Mouse (Mus musculus) megakaryocyte-erythroid progenitor cell, adult 5-6 weeks (primary cell): ENCODE results near the gene P2ry6. TPM values are rescaled to one million over a fixed set of nuclear protein-coding genes. Genes with fewer than 3 reads are reported as not detected.

ENCODE experiments used
- ATAC-seq: replicated peaks from 2 replicates; pipeline ENCODE4 v1.8.0; 2016; ENCODE audit warnings: mild to moderate bottlenecking, inconsistent platforms; ENCODE audit not compliant: severe bottlenecking, poor library complexity, low FRiP score, low TSS enrichment
- total RNA-seq, 2 experiments: library from RNA; stranded (forward) in 1 of 2; stranded (reverse) in 1 of 2; fragments of 200-1000, 215-1000 nt in 1 of 2; fragments of >200 nt in 1 of 2; fragmentation: Nextera tagmentation in 1 of 2; gene quantifications; 2 replicates each; pipeline ENCODE4 v1.2.3; 2014 to 2017

The P2ry6 gene
- total RNA-seq, 2 experiments from 2014 or later = not detected

DNA sequence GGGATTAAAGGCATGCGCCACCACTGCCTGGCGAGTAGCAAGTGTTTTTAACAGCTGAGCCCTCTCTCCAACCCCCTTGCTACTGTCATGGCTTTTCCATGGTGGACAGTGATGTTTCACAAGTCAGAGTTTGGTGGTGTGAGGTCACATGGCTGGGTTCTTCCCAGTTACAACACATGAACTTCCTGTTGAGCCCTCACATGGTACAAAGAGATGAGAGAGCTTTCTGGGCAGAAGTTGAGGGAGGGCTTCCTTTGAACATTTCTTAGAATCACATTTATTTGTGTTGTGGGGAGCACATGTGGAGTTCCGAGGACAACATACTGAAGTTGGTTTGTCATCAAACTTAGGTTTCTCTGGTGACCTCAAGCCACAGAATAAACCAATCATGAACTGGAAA lies 17.5 kb upstream of the P2ry6 start:
- no peak for ATAC-seq

- no peak for ATAC-seq
Measured at GRCm38 (mm10) chr7:100990636-100991311, 16.3 kb upstream of the P2ry6 start.

GRCm38 (mm10) chr7:100988092-100988491 lies 13.6 kb upstream of the P2ry6 start:
- peak; percentile 79; the same call in 1 of the 2 replicates for ATAC-seq

DNA sequence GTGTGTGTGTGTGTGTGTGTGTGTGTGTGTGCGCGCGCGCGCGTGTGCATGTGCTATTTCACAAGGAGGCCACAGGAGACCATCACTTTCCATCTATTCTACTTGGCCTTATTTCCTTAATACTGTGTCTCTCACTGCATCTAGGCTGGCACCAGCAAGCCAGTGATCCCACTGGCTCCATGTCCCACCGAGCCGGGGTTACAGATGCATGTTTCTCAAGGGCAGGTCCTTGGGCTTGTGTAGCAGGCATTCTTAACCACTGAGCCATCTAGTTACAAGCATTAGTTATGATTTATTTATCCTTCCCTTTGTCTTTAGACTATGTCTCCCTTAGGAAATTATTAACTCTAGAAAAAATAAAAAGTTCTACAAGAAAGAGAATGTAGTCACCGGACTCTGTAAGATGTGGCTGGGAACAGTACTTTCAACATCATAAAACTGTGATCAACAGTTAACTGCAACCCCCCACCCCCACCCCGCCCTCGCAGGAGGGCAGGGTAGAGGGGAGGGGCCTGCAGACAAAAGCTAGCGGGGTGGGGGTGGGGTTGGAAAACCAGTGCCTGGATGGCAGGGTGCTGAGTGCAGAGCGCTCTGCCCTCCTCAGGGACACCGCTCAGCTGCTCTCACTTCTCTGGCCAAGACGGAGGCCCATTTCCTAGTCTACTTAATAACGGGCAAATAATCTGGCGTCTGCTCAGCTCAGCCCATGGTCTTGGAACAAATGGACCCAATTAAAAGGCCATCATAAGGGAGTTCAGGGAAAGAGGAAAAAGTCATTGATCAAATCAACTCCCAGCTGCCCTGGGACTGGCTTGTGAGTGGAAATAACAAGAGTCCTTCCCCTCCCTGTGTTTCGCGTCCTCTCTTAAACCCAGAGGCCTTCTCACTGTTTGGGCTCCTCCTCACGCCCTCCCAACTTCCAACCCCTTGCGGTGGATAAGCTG lies 10.3 kb upstream of the P2ry6 start:
- ATAC-seq = no peak

- ATAC-seq = no peak
Measured at GRCm38 (mm10) chr7:100979175-100979574, 4.7 kb upstream of the P2ry6 start.

DNA sequence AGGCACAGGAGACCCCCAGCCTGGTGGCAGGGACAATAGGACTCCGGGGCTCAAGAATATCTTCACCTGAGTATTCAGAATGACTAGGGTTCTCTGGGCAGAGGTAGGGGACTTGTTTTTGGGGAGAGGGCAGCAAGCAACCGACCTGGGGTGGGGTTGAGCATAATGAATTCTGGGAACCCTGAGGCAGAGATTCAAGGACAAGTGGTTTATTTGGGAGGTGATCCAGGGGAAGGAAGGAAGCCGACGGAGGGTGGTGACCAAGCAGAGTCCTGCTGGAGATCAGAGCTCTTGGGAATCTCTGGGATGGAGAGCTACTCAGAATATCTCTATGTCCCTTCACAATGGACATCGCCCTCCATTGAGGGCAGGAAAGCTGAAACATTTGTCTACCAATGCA lies 3.7 kb upstream of the P2ry6 start:
- ATAC-seq = no peak

GRCm38 (mm10) chr7:100972875-100973274 lies 1.6 kb downstream of the P2ry6 start:
- ATAC-seq = no peak

DNA sequence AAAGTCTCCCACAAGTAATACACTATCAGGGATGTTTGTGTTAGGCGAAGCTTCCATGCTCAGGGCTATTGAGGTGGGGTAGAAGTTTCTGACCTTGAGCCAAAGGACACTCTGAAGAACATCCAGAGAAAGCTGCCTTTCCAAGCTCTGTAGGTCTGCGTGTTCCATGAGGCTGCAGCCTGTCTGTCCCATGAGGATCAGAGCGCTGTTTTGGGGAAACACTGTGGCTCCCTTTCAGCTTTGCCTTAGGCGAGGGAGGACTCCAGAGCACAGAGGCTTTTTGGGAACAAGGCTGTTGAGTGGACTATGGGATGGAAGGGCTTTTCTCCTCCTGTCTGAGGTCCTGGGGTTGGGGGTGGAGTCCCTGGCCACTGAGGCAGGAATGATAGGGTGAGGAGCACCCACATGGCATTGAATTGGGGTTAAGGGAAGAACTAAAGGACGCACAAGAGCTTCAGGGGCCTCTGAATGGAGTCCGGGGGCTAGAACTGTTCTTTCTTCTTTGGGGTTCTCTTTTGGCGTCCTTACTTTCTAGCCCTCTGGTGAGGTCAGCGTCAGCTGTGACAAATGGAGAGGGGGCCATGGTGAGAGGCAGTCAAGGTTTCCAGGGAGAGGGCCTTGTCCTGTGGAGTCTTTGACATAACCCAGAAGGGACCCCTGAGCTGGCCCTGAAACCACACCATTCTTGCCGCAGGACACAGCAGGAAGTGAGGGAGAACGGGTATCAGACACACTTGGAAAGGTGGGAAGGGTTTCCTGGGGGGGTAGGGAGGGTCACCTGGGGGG lies 5.4 kb downstream of the P2ry6 start:
- no peak for ATAC-seq

- no peak for ATAC-seq
Measured at GRCm38 (mm10) chr7:100968376-100968775, 6.1 kb downstream of the P2ry6 start.

GRCm38 (mm10) chr7:100967850-100968249 lies 6.6 kb downstream of the P2ry6 start:
- no peak for ATAC-seq

DNA sequence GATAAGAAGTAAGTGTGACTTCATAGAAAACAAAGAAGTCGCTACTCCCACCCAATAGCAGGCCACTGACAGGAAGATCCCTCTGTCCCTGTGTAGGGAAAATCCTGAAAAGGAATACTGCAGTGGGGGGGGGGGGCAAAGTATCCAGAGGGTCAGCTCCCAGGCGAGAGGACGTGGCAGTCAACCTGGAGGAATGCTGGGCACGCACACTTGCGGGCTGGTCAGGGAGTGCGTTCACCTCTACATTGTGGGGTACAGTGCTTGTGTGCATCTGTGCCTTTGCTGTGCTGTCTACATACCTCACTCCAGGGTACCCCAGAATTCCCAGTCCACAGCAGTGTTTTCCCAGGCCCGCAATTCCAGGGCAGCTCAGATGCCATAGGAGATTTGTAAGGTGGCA lies 8.4 kb downstream of the P2ry6 start:
- no peak for ATAC-seq

DNA sequence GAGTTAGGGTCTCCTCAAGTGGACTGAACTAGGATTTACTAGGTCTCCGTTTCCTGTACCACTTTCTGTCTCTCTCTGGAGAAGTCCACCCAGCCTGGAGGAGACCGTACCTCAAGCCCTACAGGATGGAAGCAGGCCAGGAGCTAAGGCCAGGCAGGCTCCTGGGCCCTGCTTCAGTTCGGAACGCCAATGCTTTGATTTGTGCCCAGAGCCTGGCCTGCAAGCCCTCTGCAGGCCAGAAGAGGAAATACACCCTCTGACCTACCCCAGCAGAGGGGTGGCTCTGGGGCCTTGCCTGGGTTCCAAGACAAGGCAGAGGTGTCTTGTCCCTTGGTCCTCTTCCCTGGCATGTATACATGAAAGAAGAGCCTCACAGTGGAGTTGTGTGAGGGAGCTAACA lies 9.4 kb downstream of the P2ry6 start:
- peak; percentile 52; the same call in 1 of the 2 replicates for ATAC-seq

- no peak for ATAC-seq
Measured at GRCm38 (mm10) chr7:100964242-100964641, 10.2 kb downstream of the P2ry6 start.

- no peak for ATAC-seq
Measured at GRCm38 (mm10) chr7:100963381-100963780, 11.1 kb downstream of the P2ry6 start.

GRCm38 (mm10) chr7:100961146-100961545 lies 13.3 kb downstream of the P2ry6 start:
- ATAC-seq = no peak

DNA sequence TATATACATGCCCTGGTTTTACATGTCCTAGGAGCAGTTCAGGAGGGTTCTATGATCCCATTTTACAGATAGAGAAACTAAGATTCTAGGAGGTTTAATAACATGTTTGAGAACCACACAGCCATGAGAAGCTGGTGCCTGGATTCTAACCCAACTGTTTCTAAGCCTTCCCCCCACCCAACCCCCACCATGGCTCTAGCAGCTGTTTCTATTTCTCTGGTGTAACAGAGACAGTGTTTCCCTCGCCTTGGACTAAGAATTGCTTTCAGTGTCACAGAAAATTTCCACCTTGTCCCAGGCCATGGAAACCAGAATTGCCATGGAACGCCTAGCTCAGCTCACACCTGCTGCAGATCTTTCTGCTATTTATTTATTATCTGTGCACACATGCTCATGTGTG lies 14.0 kb downstream of the P2ry6 start:
- ATAC-seq = no peak

DNA sequence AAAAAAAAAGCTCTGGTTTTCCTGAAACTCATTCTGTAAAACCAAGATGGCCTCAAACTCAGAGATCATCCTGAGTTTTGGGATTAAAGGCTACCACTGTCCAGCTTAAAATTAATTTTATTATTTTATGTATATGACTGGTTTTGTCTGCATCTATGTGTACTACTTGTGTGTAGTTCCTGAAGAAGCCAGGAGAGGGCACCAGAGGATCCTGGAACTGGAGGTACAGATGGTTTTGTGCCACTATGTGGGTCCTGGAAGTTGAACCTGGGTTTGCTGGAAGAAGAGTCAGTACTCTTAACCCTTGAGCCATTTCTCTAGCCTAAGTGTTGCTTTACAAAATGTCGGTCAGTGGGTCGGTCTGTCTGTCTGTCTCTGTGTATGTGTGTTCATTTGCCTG lies 16.0 kb downstream of the P2ry6 start:
- ATAC-seq = no peak

- no peak for ATAC-seq
Measured at GRCm38 (mm10) chr7:100952686-100953085, 21.8 kb downstream of the P2ry6 start.

GRCm38 (mm10) chr7:100951903-100952302 lies 22.5 kb downstream of the P2ry6 start:
- ATAC-seq = no peak

- ATAC-seq = 0 out of 2 replicates have a peak, but pooled peaks have one; percentile 25
Measured at GRCm38 (mm10) chr7:100950481-100951010, 23.9 kb downstream of the P2ry6 start.
